Mouse (Mus musculus) neural tube, embryonic 11.5 days (tissue): Measurements from ENCODE around the gene Otud3. TPM values are rescaled to one million over a fixed set of nuclear protein-coding genes. Genes with fewer than 3 reads are reported as not detected.

Source experiments
- ATAC-seq: fragments of 200-750 bp; cut with Nextera tagmentation; 2 replicates; pipeline ENCODE4 v1.8.0; 2017; ENCODE audit warnings: moderate number of reproducible peaks, mild to moderate bottlenecking, moderate TSS enrichment, moderate library complexity; ENCODE audit not compliant: insufficient read depth, low FRiP score, low TSS enrichment
- DNase-seq: peaks from one replicate; pipeline ENCODE4 v3.0.0-alpha.2; 2015; ENCODE audit warnings: low spot score
- H3K27ac ChIP-seq: fragments of 300-500 bp; sonication (generic); 2 replicates; pipeline ENCODE4 v1.5.1; 2014; ENCODE audit warnings: low read depth, mild to moderate bottlenecking, low read length
- H3K27me3 ChIP-seq: fragments of 300-500 bp; sonication (generic); 2 replicates; pipeline ENCODE4 v1.6.1; 2014; ENCODE audit warnings: mild to moderate bottlenecking, low read length, mixed read lengths; ENCODE audit not compliant: control insufficient read depth, insufficient read depth
- H3K36me3 ChIP-seq: fragments of 300-500 bp; sonication (generic); 2 replicates; pipeline ENCODE4 v1.6.1; 2014; ENCODE audit warnings: mild to moderate bottlenecking, low read length, moderate library complexity, mixed read lengths; ENCODE audit not compliant: control insufficient read depth, insufficient read depth
- H3K4me1 ChIP-seq: fragments of 300-500 bp; sonication (generic); 2 replicates; pipeline ENCODE4 v1.6.1; 2014; ENCODE audit warnings: low read length, mixed read lengths; ENCODE audit not compliant: control insufficient read depth, insufficient read depth
- H3K4me2 ChIP-seq: fragments of 300-500 bp; sonication (generic); 2 replicates; pipeline ENCODE4 v1.6.1; 2014; ENCODE audit warnings: low read depth, mild to moderate bottlenecking, moderate library complexity
- H3K4me3 ChIP-seq: fragments of 300-500 bp; sonication (generic); 2 replicates; pipeline ENCODE4 v1.5.1; 2014; ENCODE audit warnings: low read depth, low read length
- H3K9ac ChIP-seq: fragments of 300-500 bp; sonication (generic); 2 replicates; pipeline ENCODE4 v1.6.1; 2014; ENCODE audit warnings: mild to moderate bottlenecking, low read length
- H3K9me3 ChIP-seq: fragments of 300-500 bp; sonication (generic); 2 replicates; pipeline ENCODE4 v1.6.1; 2016; ENCODE audit warnings: low read length; ENCODE audit not compliant: control insufficient read depth
- WGBS: fragments of 180-500 bp; shearing (Covaris S2); extraction: QIAGEN DNeasy Blood & Tissue Kit; methylation state at CpG from one replicate; pipeline ENCODE4 v1.1.7; 2014; 5-methylcytosine and 5-hydroxymethylcytosine counted together
- polyA plus RNA-seq: library from polyadenylated mRNA; unstranded; fragments of >200 nt; fragmentation: Nextera tagmentation; extraction: Ambion mirVana; gene quantifications from 2 replicates; pipeline ENCODE4 v1.2.1, GENCODE M21; 2014

Otud3 gene
- polyA plus RNA-seq, 1 experiment from 2014 or later, result 2.8 TPM

DNA sequence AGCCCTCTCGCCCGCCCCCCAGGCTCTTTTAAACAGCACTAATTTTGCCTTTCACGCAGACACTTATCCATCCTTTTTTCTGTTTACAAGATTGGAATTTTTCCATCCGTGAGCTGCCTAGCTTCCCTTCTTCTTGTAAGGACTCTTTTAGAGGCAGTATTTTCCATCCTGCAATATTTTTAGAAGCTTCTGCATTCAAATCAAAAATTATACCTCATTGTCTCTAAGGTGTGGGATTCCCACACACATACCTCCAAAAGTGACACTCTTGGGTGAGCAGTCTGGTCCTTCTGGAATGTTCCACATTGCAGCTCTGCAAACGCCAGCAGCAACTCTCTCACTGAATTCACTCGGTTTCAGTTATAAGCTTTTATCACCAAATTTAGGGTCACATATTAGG lies 60.8 kb downstream of the Otud3 start:
- Histone ChIP-seq H3K27me3 (no peaks in the 10 kb centered on the region), H3K9ac (no peak overlapping the region), H3K36me3 (no peaks in the 10 kb centered on the region), H3K4me2 (no peak overlapping the region), H3K9me3 (no peaks in the 10 kb centered on the region), H3K27ac (no peak overlapping the region), H3K4me1 (no peaks in the 10 kb centered on the region), H3K4me3 (no peak overlapping the region)
- DNase-seq (no peak), ATAC-seq (no peak)
- WGBS, result 77% methylated on average over 6 of the region's 6 CpGs

DNA sequence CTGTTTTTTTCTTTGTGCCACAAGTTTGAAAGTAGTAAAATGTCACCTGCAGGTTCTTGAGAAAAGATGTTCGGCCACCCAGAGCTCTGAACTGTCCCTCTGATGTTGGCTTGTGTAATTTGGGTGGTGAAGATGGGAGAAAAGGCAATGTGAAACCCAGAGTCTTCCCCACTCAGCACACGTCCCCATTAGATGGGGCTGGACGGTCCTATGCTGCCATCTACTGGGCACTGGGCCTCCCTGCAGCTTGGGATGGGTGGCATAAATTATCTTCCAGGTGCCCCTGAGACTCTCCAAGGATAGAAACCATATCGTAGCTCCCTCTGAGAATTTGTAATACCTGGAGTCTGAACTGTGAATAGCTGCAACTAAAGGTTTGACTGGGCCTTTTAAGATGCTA lies 62.3 kb downstream of the Otud3 start:
- H3K9ac ChIP-seq, result no peak overlapping the region
- 6% methylated on average over 4 of the region's 4 CpGs for WGBS
- H3K9me3 ChIP-seq, result no peaks in the 10 kb centered on the region
- no peak overlapping the region for H3K4me2 ChIP-seq
- H3K27ac ChIP-seq, result no peak overlapping the region
- H3K36me3 ChIP-seq, result no peaks in the 10 kb centered on the region
- H3K27me3 ChIP-seq, result no peaks in the 10 kb centered on the region
- ATAC-seq (no peak), DNase-seq (peak; percentile 83)
- H3K4me3 ChIP-seq, result no peak overlapping the region
- H3K4me1 ChIP-seq, result no peaks in the 10 kb centered on the region

Other genes starting within 250 kb of the Otud3 start
- gene Pla2g2c, start 189.2 kb downstream of the Otud3 start, polyA plus RNA-seq, result 0.46 and 0.80 TPM in 2 replicates
- 0.84 and 1.0 TPM in 2 replicates for gene Ubxn10, start 176.8 kb downstream of the Otud3 start, polyA plus RNA-seq
- gene Pla2g2f, start 156.3 kb downstream of the Otud3 start, polyA plus RNA-seq, result 0.09 and 0.17 TPM in 2 replicates
- gene Pla2g2d, start 138.2 kb downstream of the Otud3 start, polyA plus RNA-seq, result 1.7 and 1.8 TPM in 2 replicates
- gene Pla2g5, start 50.5 kb downstream of the Otud3 start, polyA plus RNA-seq, result not detected in 2 replicates
- not detected in 2 replicates for gene Gm13030, start 40.0 kb downstream of the Otud3 start, polyA plus RNA-seq
- gene Pla2g2e, start 36.0 kb downstream of the Otud3 start, polyA plus RNA-seq, result not detected in 2 replicates
- not detected in 2 replicates for gene Rnf186, start 53.2 kb upstream of the Otud3 start, polyA plus RNA-seq
- 0.78 and 1.7 TPM in 2 replicates for gene Tmco4, start 58.9 kb upstream of the Otud3 start, polyA plus RNA-seq
- gene Htr6, start 161.6 kb upstream of the Otud3 start, polyA plus RNA-seq, result 0.11 TPM in 1 of 2 replicates, not detected in the other
- 22.0 and 22.8 TPM in 2 replicates for gene Nbl1, start 179.0 kb upstream of the Otud3 start, polyA plus RNA-seq
- gene Minos1, start 217.2 kb upstream of the Otud3 start, polyA plus RNA-seq, result 397 and 410 TPM in 2 replicates